Mouse (Mus musculus) urinary bladder, postnatal 4 days (tissue): ENCODE results near the gene Apol7b.
"Not testable (repeated sequence)": the region's sequence is repeated elsewhere in the genome, so short reads cannot be mapped to it uniquely, and the experiment has no call there.

Experiments used
- DNase-seq, 2 experiments: peaks; one replicate each; pipeline ENCODE4 v3.0.0; 2021 to 2022; ENCODE audit warnings: low spot score in 2 of 2

The Apol7b gene

GRCm38 (mm10) chr15:77447392-77447791, at the start of gene Apol7b:
Gene Apol7b (minus strand): TSS chr15:77447492.
- DNase-seq = not testable (repeated sequence)

DNA sequence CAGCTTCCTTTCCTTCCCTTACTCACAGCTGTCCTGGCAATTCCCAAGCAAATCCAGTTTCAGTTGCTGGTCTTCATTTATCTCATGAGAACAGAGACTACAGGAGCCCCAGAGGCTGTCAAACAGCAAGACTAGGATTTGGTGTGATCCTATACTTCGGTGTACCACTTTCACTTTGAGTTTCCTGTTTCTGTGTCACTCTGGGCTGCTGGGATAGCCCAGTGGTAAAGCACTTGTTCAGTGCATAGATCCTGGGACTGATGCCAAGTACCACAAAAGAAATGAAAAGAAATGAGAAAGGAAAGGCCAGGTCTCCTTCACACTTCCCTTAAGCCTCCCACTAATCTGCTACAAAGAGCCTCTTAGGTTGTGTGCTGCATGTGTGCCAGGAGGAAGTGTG, 47.4 kb upstream of the Apol7b start:
- DNase-seq = not testable (repeated sequence)

DNA sequence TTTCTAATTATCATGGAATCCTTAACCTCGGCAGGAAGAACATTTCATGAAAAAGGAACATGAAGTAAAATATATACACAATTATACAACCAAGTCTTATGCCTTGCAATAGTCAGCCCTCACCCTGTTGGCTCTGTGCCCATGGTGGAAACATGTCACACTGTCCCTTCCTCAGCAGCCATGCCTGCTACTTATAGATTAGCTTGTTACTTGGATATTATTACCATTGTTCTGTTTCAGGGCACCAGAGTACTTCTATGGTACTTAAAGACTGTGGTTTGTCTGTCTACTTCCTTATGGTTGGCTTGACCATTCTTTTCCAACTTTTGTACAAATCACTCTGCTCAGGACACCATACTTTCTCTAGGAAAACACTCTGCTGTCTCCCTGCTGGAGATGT, 45.9 kb upstream of the Apol7b start:
- DNase-seq = not testable (repeated sequence)

DNA sequence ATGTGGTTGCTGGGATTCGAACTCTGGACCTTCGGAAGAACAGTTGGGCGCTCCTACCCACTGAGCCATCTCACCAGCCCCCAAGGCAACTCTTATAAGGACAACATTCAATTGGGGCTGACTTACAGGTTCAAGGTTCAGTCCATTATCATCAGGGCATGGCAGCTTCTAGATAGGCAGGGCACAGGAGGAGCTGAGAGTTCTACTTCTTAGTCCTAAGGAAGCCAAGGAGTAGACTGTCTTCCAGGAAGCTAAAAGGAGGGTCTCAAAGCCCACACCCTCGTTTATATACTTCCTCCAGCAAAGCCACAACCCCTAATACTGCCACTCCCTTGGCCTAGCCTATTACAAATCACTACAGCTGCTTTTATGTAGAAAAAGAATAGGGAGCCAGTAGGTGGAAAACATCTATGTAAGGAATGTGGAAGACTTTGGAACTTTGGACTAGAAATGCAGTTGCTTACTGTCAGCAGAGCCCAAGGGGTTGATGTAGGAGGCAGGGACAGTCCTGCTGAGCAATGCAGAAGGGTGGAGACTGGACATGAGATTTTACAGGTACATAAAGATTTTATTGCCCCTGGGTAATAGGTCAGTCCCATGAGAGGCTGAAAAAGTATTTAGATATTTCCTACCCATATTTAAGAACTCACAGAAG, 35.0 kb upstream of the Apol7b start:
- DNase-seq = no peak

DNA sequence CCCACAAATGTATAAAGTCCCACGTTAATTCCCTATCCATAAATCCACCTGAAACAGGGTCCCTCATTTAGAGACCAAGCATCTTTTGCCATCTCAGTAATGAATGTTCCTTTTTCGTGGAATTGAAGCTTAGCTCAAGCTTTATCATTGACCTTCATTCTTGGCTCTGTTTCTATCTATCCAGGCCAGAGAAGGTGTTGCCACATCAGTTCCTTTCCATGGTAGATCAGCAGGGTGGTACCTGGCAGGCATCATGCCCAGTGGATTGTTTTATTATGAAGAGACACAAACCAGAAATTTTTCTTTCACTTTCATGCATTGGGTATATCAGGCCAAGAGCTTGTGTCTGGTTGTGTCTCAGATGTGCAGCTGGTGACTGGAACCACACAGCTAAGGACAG, 29.4 kb upstream of the Apol7b start, which contains the start of gene Apol10a:
Apol10a (plus strand) TSS at position 355 of the 400 bp plus-strand sequence.
- not testable (repeated sequence) for DNase-seq

DNA sequence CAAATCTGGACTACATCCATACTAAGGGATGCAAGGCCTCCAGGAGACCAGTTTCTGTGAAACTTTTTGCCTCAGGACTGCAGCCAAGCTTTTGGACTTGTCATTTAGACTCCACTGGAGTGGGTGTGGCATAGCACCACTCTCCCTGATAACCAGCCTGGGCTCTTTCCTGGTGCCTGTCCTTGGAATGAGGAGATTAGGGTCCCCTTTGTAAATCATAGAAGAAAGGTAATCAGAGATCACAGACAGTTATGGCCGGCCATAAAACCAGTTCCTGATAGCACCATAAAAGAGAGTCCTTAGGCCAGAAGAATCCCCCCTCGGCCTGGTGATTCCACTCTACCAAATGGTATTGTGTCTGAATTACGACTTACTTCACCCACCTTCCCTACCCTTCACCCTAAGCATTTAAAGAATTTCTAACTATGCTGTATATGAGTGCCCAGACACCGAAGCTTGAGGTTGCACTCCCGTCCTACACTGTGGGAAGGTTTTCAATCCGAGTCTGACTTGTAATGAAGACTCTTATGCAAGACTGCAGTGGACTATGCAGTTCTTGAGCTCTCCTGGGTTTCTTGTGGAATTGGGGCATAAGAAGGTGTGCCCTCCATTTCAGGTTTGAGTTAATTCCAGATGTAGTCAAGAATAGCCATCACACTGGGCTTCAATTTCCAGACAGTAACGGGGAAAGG, 27.6 kb upstream of the Apol7b start:
- DNase-seq = not testable (repeated sequence)

GRCm38 (mm10) chr15:77449927-77450326, 2.6 kb upstream of the Apol7b start:
- not testable (repeated sequence) for DNase-seq

- not testable (repeated sequence) for DNase-seq
Observed at GRCm38 (mm10) chr15:77445668-77446067, 1.6 kb downstream of the Apol7b start.

DNA sequence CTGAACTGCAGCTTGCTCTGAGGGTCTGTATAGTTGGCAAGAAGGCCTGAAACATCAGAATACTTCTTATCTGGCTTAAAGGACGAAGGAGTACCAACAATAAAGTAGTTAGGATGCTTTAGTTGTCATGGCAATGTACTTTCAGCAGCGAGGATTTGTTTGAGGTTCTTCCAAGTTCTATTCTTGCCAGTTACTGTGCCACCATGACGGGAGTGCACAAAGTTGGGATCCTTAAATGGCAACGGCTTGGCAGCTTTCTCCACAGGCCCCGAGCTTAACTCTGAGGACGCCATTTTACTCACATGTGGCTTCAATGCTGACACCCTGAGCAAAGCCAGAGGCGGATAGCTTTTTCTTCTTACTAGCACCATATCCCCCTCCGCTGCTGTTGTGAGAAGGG, 2.5 kb downstream of the Apol7b start:
- not testable (repeated sequence) for DNase-seq

DNA sequence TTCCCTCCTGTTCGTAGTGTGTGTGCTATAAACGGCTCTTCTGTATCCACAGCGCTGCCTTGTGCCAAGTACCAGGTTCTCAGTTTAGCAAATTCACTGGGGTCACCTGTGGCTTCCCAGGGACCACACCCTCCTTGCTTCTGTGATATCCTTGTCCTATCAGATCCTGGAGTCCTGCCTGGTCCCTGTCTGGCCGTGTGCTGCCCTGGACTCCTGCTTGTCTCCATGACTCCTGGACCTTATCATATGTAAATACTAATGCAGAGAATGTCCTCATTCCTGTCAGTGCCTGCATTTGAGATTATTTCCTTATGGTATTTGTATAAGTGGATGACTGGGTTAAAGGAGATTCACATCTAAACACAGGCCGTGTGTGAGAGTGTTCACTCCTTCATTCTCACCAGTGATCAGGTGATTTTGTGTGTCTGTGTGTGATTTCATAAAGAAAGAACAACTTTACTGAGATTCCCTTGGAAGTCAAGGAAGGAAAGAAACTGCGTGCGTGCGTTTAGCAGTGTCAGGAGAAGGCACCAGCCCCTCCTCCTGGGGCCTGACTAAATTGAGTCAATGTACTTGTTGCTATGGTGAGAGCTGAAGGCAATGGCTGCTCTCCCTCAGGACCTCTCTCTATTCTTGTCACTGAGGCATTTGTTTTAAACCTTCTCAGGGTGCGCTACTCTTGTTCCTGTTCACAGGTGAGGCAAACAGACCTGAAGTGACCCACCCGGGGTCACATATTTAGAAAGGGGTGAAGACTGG, 18.4 kb downstream of the Apol7b start:
- not testable (repeated sequence) for DNase-seq

- not testable (repeated sequence) for DNase-seq
Observed at GRCm38 (mm10) chr15:77422925-77423324, 24.4 kb downstream of the Apol7b start.

DNA sequence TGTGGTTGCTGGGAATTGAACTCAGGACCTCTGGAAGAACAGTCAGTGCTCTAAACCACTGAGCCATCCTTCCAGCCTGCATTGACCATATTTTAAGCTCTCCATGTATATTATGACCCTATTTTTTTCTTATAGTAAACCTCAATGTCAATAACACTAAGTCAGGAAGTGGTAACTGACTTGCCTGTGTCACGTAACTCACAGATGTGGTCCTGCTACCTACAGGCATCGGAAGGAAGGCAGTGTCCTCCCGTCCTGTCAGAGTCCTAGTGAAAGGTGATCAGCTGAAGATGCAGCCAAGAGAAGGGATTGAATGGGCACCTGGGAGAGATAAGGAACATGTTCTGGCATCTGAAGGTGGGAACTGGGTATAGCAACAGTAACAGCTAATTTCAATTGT, 27.6 kb downstream of the Apol7b start:
- not testable (repeated sequence) for DNase-seq

DNA sequence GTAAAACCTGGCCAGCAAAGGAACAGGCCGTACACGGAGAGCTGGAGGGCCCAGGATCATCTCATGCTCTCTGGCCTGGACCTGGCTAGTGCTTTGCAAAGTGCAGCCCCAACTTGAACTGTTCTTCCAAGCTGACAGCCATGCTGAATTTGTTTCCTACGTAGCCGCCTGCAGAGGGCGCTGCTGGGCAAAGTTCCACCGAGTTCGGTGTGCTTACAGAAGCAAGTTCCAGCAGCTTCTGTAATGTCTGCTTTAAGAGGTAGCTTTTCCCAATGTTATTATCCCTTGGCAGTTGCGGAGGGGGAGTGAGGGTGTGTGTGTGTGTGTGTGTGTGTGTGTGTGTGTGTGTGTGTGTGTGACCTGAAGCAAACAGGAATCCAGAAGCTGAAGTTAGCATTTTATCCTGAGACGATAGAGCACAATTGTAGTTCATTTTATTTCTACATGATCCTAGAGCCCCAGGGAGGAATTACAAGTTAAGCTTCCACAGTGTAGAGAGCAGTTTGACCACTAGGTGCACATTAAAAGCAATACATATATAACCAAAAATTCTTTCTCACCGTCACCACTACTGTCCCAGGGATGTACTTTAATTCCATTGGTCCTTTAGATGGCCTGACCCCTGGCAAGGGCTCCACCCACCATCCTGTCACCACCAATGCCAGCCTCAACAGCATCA, 30.5 kb downstream of the Apol7b start:
- not testable (repeated sequence) for DNase-seq

DNA sequence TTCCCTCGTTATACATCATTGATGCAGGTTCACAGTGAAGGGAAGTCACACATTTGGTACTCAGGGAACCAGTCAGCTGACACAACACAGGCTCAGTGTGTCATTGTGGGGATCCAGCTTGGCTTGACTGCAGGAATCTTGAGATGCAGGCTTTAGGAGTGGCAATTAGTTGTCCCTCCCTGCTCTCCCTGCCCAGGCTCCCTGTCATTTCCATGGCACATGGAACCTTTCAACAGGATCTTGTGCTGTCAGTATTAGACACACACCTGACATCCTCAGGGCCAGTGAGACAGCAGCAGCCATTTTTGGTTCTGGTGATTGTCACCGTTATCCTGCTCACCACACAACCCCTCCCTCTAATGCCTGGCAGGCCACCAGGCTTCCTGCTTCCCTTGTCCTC, 31.6 kb downstream of the Apol7b start:
- not testable (repeated sequence) for DNase-seq

DNA sequence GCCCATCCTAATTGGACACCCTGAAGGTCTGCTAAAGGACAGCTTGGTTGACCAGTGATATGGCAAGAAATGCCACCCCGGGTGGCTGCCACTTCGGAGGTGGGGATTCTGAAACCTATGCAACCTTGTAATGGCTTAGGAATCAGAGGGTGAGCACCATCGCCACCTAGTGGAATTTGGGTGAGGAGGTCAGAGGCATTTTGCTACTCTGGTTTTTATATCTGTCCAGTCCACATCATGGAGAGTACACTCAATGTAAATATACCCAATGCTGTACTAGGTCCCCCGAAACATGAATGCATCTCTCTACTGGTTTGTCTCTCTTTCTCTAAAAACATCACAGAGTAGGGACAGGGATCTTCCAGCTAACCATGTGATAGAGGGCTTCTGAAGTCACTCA, 34.6 kb downstream of the Apol7b start:
- not testable (repeated sequence) for DNase-seq

DNA sequence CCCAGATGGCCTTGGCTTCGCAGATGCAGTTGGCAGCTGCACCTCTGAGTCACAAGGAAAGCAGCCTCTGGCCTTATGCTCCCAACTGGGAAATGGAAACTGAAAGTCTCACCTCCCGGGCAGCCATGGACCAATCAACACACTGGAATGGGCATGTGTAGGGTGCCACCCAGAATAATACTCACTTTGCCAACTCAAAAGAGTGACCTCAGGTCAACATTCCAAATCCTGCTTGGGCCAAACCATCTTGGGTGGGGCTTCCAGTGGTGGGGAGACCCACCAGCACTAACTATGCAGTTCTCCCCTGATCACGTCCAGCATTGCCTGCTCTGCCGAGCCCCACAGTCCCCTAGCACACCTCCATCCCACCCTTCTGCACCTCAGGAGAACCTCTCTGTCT, 36.3 kb downstream of the Apol7b start, which contains the start of gene Apol9a:
Apol9a (minus strand) TSS at position 101 of the 400 bp plus-strand sequence.
- not testable (repeated sequence) for DNase-seq

GRCm38 (mm10) chr15:77406370-77406769, 40.9 kb downstream of the Apol7b start:
- not testable (repeated sequence) for DNase-seq

GRCm38 (mm10) chr15:77399027-77399426, 48.3 kb downstream of the Apol7b start, which contains the start of gene Apol7a:
Gene Apol7a (minus strand): TSS chr15:77399110.
- not testable (repeated sequence) for DNase-seq

- DNase-seq = not testable (repeated sequence)
Observed at GRCm38 (mm10) chr15:77397450-77398132, 49.7 kb downstream of the Apol7b start.

- not testable (repeated sequence) for DNase-seq
Observed at GRCm38 (mm10) chr15:77393832-77394231, 53.5 kb downstream of the Apol7b start.

- DNase-seq = no peak
Observed at GRCm38 (mm10) chr15:77387462-77387861, 59.8 kb downstream of the Apol7b start.
